Mouse (Mus musculus): Measurements from ENCODE around the gene Exosc2. TPM values are rescaled to one million over a fixed set of nuclear protein-coding genes. Genes with fewer than 3 reads are reported as not detected.

Exosc2 gene
- polyA plus RNA-seq, 1 experiment, result 71.3 TPM

DNA sequence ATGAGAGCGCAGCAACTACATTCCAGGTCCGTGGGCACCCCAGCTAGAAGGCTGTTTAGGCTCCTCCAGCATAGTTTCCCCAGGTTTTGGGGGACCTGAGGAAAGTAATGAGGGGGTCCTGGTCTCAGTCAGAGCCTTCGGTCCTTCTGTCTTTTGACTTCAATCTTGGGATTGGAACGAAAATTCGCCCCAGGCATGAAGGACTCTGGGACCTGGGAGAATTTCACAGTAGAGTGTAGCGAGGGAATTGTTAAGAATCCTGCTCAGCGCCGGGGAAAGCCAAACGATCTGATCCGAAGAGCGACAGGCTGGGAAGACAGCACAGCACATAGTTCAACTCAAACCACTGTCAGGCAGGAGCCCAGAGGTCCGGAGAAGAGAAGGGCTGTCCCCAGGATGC, 33.2 kb upstream of the Exosc2 start:
- Histone ChIP-seq H3K9ac (ENCODE audit: low read depth, poor library complexity, severe bottlenecking) (no peak overlapping the region), H3K27me3 (ENCODE audit: control insufficient read depth, insufficient read depth, low read length, poor library complexity, severe bottlenecking) (peaks cover 47% of the 10 kb centered on the region), H3K27ac (ENCODE audit: insufficient read depth, low read length) (no peak overlapping the region), H3K9me3 (replicated peaks; ENCODE audit: control insufficient read depth, insufficient read depth, low read length, poor library complexity, severe bottlenecking) (no peaks in the 10 kb centered on the region), H3K4me1 (ENCODE audit: control insufficient read depth, insufficient read depth, low read length) (no peaks in the 10 kb centered on the region), H3K36me3 (ENCODE audit: control insufficient read depth, insufficient read depth, low read length, poor library complexity, severe bottlenecking) (no peaks in the 10 kb centered on the region), H3K4me3 (ENCODE audit: low read depth, low read length) (no peak overlapping the region)
- TF ChIP-seq POLR2A (IDR thresholded peaks at IDR 0.05; ENCODE audit: insufficient read depth, low read length), result no peak
- TF ChIP-seq CTCF (IDR thresholded peaks at IDR 0.05; ENCODE audit: low read depth, low read length), result no peak
- TF ChIP-seq EP300 (IDR thresholded peaks at IDR 0.05; ENCODE audit: insufficient read depth, low read depth, low read length), result no peak

DNA sequence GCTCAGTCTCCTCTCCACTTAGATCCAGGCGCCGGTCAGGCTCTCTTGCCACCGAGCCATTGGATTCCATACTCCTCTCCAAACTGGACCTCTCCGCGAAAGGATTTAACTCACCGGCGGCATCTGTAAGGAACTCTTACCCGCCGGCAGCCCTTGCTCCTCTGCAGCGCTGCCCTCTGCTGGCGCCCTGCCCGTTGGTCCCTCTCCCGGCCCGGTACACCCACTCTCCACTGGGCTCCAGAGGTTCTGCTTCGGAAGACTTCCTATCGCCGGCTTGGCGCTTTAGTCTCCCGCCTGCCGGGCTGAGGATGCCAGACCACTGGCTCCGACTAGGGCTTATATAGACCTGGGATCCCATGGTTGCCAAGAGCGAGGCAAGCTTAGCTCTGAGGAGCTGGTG, 32.7 kb upstream of the Exosc2 start:
- no peak overlapping the region for H3K4me3 ChIP-seq (ENCODE audit: low read depth, low read length)
- H3K36me3 ChIP-seq (ENCODE audit: control insufficient read depth, insufficient read depth, low read length, poor library complexity, severe bottlenecking), result no peaks in the 10 kb centered on the region
- no peak overlapping the region for H3K9ac ChIP-seq (ENCODE audit: low read depth, poor library complexity, severe bottlenecking)
- peaks cover 47% of the 10 kb centered on the region for H3K27me3 ChIP-seq (ENCODE audit: control insufficient read depth, insufficient read depth, low read length, poor library complexity, severe bottlenecking)
- no peaks in the 10 kb centered on the region for H3K9me3 ChIP-seq (replicated peaks; ENCODE audit: control insufficient read depth, insufficient read depth, low read length, poor library complexity, severe bottlenecking)
- no peak for TF ChIP-seq POLR2A (IDR thresholded peaks at IDR 0.05; ENCODE audit: insufficient read depth, low read length)
- peak; percentile 45 for TF ChIP-seq CTCF (IDR thresholded peaks at IDR 0.05; ENCODE audit: low read depth, low read length)
- no peaks in the 10 kb centered on the region for H3K4me1 ChIP-seq (ENCODE audit: control insufficient read depth, insufficient read depth, low read length)
- no peak overlapping the region for H3K27ac ChIP-seq (ENCODE audit: insufficient read depth, low read length)

DNA sequence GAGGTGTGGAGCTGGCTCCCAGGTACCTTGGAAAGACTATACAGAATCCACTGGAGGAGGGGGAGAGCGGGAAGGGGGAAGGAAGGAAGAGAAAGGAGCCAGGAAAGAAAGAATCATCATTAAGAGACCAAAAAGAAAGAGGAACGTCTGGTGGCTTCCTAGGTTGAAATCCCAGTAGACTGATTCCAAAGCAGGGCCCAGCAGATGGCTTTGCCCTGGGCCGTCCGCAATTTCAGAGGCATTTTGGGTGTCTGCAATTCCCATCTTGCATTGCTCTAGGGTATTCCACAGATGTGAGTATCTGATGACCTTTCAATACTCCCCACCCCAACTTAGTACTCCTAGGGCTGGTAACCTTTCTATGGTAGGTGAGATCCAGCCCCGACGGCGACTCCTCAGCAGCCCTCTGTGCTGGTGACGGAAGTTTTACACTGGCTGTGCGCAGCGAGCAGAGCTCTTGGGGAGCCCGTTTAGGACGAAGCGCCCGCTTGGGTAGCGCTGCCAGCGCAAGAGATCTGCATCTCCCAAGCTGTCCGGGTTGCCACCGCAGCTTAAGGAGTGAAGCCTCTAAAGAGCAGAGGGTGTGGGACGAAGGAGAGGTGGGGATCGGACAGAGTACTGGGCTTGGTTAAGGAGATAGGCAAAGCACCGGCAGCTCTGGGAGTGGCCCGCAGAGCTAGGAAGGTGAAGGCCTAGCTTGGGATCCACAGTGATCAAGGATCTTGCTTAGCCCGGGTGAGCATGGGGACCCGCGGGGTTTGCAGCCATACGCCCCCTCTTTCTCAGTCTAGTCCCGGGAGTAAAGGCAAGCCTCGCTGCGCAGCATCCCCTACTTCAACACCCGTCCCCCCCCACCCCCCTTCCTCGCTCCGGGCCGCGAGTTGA, 31.7 kb upstream of the Exosc2 start:
- peaks cover 47% of the 10 kb centered on the region for H3K27me3 ChIP-seq (ENCODE audit: control insufficient read depth, insufficient read depth, low read length, poor library complexity, severe bottlenecking)
- no peak overlapping the region for H3K9ac ChIP-seq (ENCODE audit: low read depth, poor library complexity, severe bottlenecking)
- H3K4me1 ChIP-seq (ENCODE audit: control insufficient read depth, insufficient read depth, low read length), result no peaks in the 10 kb centered on the region
- peak overlapping the region; percentile 16; the same call in 1 of the 2 replicates for H3K4me3 ChIP-seq (ENCODE audit: low read depth, low read length)
- TF ChIP-seq POLR2A (IDR thresholded peaks at IDR 0.05; ENCODE audit: insufficient read depth, low read length) (no peak), EP300 (IDR thresholded peaks at IDR 0.05; ENCODE audit: insufficient read depth, low read depth, low read length) (no peak), CTCF (IDR thresholded peaks at IDR 0.05; ENCODE audit: low read depth, low read length) (no peak)
- no peaks in the 10 kb centered on the region for H3K36me3 ChIP-seq (ENCODE audit: control insufficient read depth, insufficient read depth, low read length, poor library complexity, severe bottlenecking)
- no peak overlapping the region for H3K27ac ChIP-seq (ENCODE audit: insufficient read depth, low read length)
- H3K9me3 ChIP-seq (replicated peaks; ENCODE audit: control insufficient read depth, insufficient read depth, low read length, poor library complexity, severe bottlenecking), result no peaks in the 10 kb centered on the region

DNA sequence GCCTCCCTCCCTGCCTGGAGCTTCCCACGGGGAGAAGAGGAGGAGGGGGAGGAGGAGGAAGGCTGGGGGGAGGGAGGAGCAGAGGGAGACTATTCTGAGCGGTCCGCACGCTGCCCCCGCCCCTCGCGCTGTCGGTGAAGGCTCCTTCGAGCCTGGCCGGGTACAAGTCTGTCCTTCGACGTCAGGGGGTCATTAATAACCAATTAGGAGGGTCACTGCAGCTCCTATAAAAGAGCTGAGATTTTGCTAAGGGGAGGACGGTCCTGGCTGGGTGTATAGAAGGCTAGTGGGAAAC, 31.1 kb upstream of the Exosc2 start:
- H3K27me3 ChIP-seq (ENCODE audit: control insufficient read depth, insufficient read depth, low read length, poor library complexity, severe bottlenecking), result peaks cover 44% of the 10 kb centered on the region
- no peak overlapping the region for H3K27ac ChIP-seq (ENCODE audit: insufficient read depth, low read length)
- H3K4me1 ChIP-seq (ENCODE audit: control insufficient read depth, insufficient read depth, low read length), result no peaks in the 10 kb centered on the region
- TF ChIP-seq POLR2A (IDR thresholded peaks at IDR 0.05; ENCODE audit: insufficient read depth, low read length), result no peak
- TF ChIP-seq EP300 (IDR thresholded peaks at IDR 0.05; ENCODE audit: insufficient read depth, low read depth, low read length), result no peak
- TF ChIP-seq CTCF (IDR thresholded peaks at IDR 0.05; ENCODE audit: low read depth, low read length), result no peak
- H3K36me3 ChIP-seq (ENCODE audit: control insufficient read depth, insufficient read depth, low read length, poor library complexity, severe bottlenecking), result no peaks in the 10 kb centered on the region
- no peak overlapping the region for H3K4me3 ChIP-seq (ENCODE audit: low read depth, low read length)
- no peaks in the 10 kb centered on the region for H3K9me3 ChIP-seq (replicated peaks; ENCODE audit: control insufficient read depth, insufficient read depth, low read length, poor library complexity, severe bottlenecking)
- no peak overlapping the region for H3K9ac ChIP-seq (ENCODE audit: low read depth, poor library complexity, severe bottlenecking)

DNA sequence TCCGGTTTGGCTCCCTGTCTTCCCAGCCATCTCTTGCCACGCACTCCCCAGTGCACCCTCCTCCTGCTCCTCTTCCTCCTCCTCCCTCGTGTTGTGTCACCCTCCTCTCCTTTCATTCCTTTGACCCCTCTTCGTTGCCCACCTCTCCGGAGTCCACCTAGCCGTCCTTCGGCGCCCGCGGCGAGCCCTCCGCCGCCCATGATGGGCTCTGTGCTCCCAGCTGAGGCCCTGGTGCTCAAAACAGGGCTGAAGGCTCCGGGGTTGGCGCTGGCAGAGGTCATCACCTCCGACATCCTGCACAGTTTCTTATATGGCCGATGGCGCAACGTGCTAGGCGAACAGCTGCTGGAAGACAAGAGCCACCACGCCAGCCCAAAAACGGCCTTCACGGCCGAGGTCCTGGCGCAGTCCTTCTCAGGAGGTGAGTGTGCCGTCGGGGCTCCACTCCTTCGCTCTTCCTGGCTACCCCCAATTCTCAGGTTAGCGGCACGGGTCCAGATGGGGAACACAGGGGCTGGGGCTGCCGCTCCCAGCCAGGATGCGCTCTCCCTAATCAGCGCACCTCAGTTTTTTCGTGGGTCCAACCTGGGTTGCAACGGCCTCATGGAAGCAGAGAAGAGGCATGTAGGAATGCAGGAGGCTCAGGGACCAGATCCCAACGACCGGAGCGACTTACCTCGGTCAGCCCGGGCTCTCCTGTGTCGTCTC, 30.5 kb upstream of the Exosc2 start, which contains the start of gene Prdm12:
Gene Prdm12, plus strand, starts transcription at position 137 of the 708 bp plus-strand sequence.
- Histone ChIP-seq H3K9me3 (replicated peaks; ENCODE audit: control insufficient read depth, insufficient read depth, low read length, poor library complexity, severe bottlenecking) (no peaks in the 10 kb centered on the region), H3K27ac (ENCODE audit: insufficient read depth, low read length) (no peak within 1 kb of the TSS), H3K4me3 (ENCODE audit: low read depth, low read length) (peak within 1 kb of the TSS; percentile 16; the same call in 1 of the 2 replicates), H3K9ac (ENCODE audit: low read depth, poor library complexity, severe bottlenecking) (no peak within 1 kb of the TSS), H3K4me1 (ENCODE audit: control insufficient read depth, insufficient read depth, low read length) (no peaks in the 10 kb centered on the region), H3K36me3 (ENCODE audit: control insufficient read depth, insufficient read depth, low read length, poor library complexity, severe bottlenecking) (no peaks in the 10 kb centered on the region), H3K27me3 (ENCODE audit: control insufficient read depth, insufficient read depth, low read length, poor library complexity, severe bottlenecking) (peaks cover 38% of the 10 kb centered on the region)
- no peak for TF ChIP-seq POLR2A (IDR thresholded peaks at IDR 0.05; ENCODE audit: insufficient read depth, low read length)
- TF ChIP-seq CTCF (IDR thresholded peaks at IDR 0.05; ENCODE audit: low read depth, low read length), result no peak
- no peak for TF ChIP-seq EP300 (IDR thresholded peaks at IDR 0.05; ENCODE audit: insufficient read depth, low read depth, low read length)

Data from ES-Bruce4 (cell line).